Mouse (Mus musculus): ENCODE results near the gene Gm853. TPM values are rescaled to one million over a fixed set of nuclear protein-coding genes. Genes with fewer than 3 reads are reported as not detected.

Gene Gm853
- polyA plus RNA-seq, 2 experiments: not detected

GRCm38 (mm10) chr4:130251763-130252162 lies 29.6 kb upstream of the Gm853 start:
- ATAC-seq (ENCODE audit: insufficient read depth) (peak; percentile 17; the same call in 1 of the 2 replicates), DNase-seq (ENCODE audit: low read depth in 3 of 3, low spot score in 3 of 3) (no peak)
- Histone ChIP-seq H3K4me1 (replicated peaks; ENCODE audit: control insufficient read depth in 2 of 2, insufficient read depth in 2 of 2, low read length in 1 of 2) (peaks cover 27 to 28% of the 10 kb centered on the region in 2 experiments), H3K4me2 (ENCODE audit: low read depth) (peak overlapping the region; percentile 57), H3K27ac (peak overlapping the region; percentile 97), H3K27me3 (ENCODE audit: control insufficient read depth, insufficient read depth, low read length) (no peaks in the 10 kb centered on the region), H3K4me3 (ENCODE audit: insufficient read depth in 1 of 2, low read depth in 2 of 2, low read length in 2 of 2) (peak overlapping the region; percentile 3 to 45), H3K9ac (replicated peaks) (peak overlapping the region; percentile 53), H3K36me3 (replicated peaks; ENCODE audit: control insufficient read depth, insufficient read depth, low read depth) (no peaks in the 10 kb centered on the region), H3K9me3 (ENCODE audit: control insufficient read depth, low read length) (no peaks in the 10 kb centered on the region)
- WGBS (ENCODE audit: insufficient replicate concordance): 39% methylated on average over 3 of the region's 3 CpGs
- TF ChIP-seq CTCF (IDR thresholded peaks at IDR 0.05; ENCODE audit: low read depth) (no peak), EP300 (IDR thresholded peaks at IDR 0.05; ENCODE audit: low read depth) (no peak)

- peak overlapping the region; percentile 97 for H3K27ac ChIP-seq
- no peak for ATAC-seq (ENCODE audit: insufficient read depth)
Observed at GRCm38 (mm10) chr4:130251172-130251705, 29.0 kb upstream of the Gm853 start.

GRCm38 (mm10) chr4:130248636-130249035 lies 26.4 kb upstream of the Gm853 start:
- WGBS (ENCODE audit: insufficient replicate concordance): 67% methylated on average over 3 of the region's 3 CpGs
- DNase-seq (ENCODE audit: low read depth in 3 of 3, low spot score in 3 of 3): no peak

More at GRCm38 (mm10) chr4:130251172-130251705, 29.0 kb upstream of the Gm853 start:
- Histone ChIP-seq H3K9me3 (ENCODE audit: control insufficient read depth, low read length) (no peaks in the 10 kb centered on the region), H3K36me3 (replicated peaks; ENCODE audit: control insufficient read depth, insufficient read depth, low read depth) (no peaks in the 10 kb centered on the region), H3K4me2 (ENCODE audit: low read depth) (peak overlapping the region; percentile 57), H3K4me3 (ENCODE audit: insufficient read depth in 1 of 2, low read depth in 2 of 2, low read length in 2 of 2) (peak overlapping the region; percentile 3 to 45), H3K9ac (replicated peaks) (peak overlapping the region; percentile 48), H3K27me3 (ENCODE audit: control insufficient read depth, insufficient read depth, low read length) (no peaks in the 10 kb centered on the region), H3K4me1 (replicated peaks; ENCODE audit: control insufficient read depth in 2 of 2, insufficient read depth in 2 of 2, low read length in 1 of 2) (peaks cover 27 to 30% of the 10 kb centered on the region in 2 experiments)
- DNase-seq (ENCODE audit: low read depth in 3 of 3, low spot score in 3 of 3): no peak
- WGBS (ENCODE audit: insufficient replicate concordance): 12% methylated on average over 7 of the region's 7 CpGs
- TF ChIP-seq EP300 (IDR thresholded peaks at IDR 0.05; ENCODE audit: low read depth) (no peak), CTCF (IDR thresholded peaks at IDR 0.05; ENCODE audit: low read depth) (peak; percentile 32; the same call in 1 of the 2 replicates)

GRCm38 (mm10) chr4:130246132-130246531 lies 23.9 kb upstream of the Gm853 start:
- 1% methylated on average over 6 of the region's 6 CpGs for whole genome bisulfite sequencing (ENCODE audit: insufficient replicate concordance)
- Histone ChIP-seq H3K9me3 (ENCODE audit: control insufficient read depth, low read length) (no peaks in the 10 kb centered on the region), H3K36me3 (replicated peaks; ENCODE audit: control insufficient read depth, insufficient read depth, low read depth) (no peaks in the 10 kb centered on the region), H3K27ac (no peak overlapping the region), H3K4me1 (replicated peaks; ENCODE audit: control insufficient read depth in 2 of 2, insufficient read depth in 2 of 2, low read length in 1 of 2) (peaks cover 28 to 45% of the 10 kb centered on the region in 2 experiments), H3K9ac (replicated peaks) (no peak overlapping the region), H3K27me3 (ENCODE audit: control insufficient read depth, insufficient read depth, low read length) (no peaks in the 10 kb centered on the region), H3K4me2 (ENCODE audit: low read depth) (no peak overlapping the region), H3K4me3 (ENCODE audit: insufficient read depth in 1 of 2, low read depth in 2 of 2, low read length in 2 of 2) (no peak overlapping the region)
- DNase-seq (ENCODE audit: low read depth in 3 of 3, low spot score in 3 of 3) (peak; percentile 64 to 80 (median 67)), ATAC-seq (ENCODE audit: insufficient read depth) (no peak)
- TF ChIP-seq EP300 (IDR thresholded peaks at IDR 0.05; ENCODE audit: low read depth): peak; percentile 18; the same call in 1 of the 2 replicates
- TF ChIP-seq CTCF (IDR thresholded peaks at IDR 0.05; ENCODE audit: low read depth): peak; percentile 99

More at GRCm38 (mm10) chr4:130248636-130249035, 26.4 kb upstream of the Gm853 start:
- peaks cover 40 to 50% of the 10 kb centered on the region in 2 experiments for H3K4me1 ChIP-seq (replicated peaks; ENCODE audit: control insufficient read depth in 2 of 2, insufficient read depth in 2 of 2, low read length in 1 of 2)
- TF ChIP-seq EP300 (IDR thresholded peaks at IDR 0.05; ENCODE audit: low read depth): no peak
- no peak for TF ChIP-seq CTCF (IDR thresholded peaks at IDR 0.05; ENCODE audit: low read depth)
- H3K27me3 ChIP-seq (ENCODE audit: control insufficient read depth, insufficient read depth, low read length): no peaks in the 10 kb centered on the region
- H3K4me3 ChIP-seq (ENCODE audit: insufficient read depth in 1 of 2, low read depth in 2 of 2, low read length in 2 of 2): no peak overlapping the region
- no peaks in the 10 kb centered on the region for H3K36me3 ChIP-seq (replicated peaks; ENCODE audit: control insufficient read depth, insufficient read depth, low read depth)
- H3K4me2 ChIP-seq (ENCODE audit: low read depth): no peak overlapping the region
- no peak overlapping the region for H3K27ac ChIP-seq
- H3K9ac ChIP-seq (replicated peaks): no peak overlapping the region
- H3K9me3 ChIP-seq (ENCODE audit: control insufficient read depth, low read length): no peaks in the 10 kb centered on the region
- ATAC-seq (ENCODE audit: insufficient read depth): no peak

- peak overlapping the region; percentile 33 to 38; a peak in 3 of 4 replicates for H3K4me3 ChIP-seq (ENCODE audit: insufficient read depth in 1 of 2, low read depth in 2 of 2, low read length in 2 of 2)
- 0 out of 2 replicates have a peak overlapping the region, but pooled peaks have one; percentile 53 for H3K9ac ChIP-seq (replicated peaks)
- TF ChIP-seq CTCF (IDR thresholded peaks at IDR 0.05; ENCODE audit: low read depth) (no peak), EP300 (IDR thresholded peaks at IDR 0.05; ENCODE audit: low read depth) (peak; percentile 57)
- no peaks in the 10 kb centered on the region for H3K36me3 ChIP-seq (replicated peaks; ENCODE audit: control insufficient read depth, insufficient read depth, low read depth)
- ATAC-seq (ENCODE audit: insufficient read depth): peak; percentile 42; the same call in 1 of the 2 replicates
- H3K4me2 ChIP-seq (ENCODE audit: low read depth): peak overlapping the region; percentile 62
- H3K9me3 ChIP-seq (ENCODE audit: control insufficient read depth, low read length): no peaks in the 10 kb centered on the region
- 26% methylated on average over 8 of the region's 8 CpGs for WGBS (ENCODE audit: insufficient replicate concordance)
- H3K27ac ChIP-seq: peak overlapping the region; percentile 64; the same call in 1 of the 2 replicates
- no peak for DNase-seq (ENCODE audit: low read depth in 3 of 3, low spot score in 3 of 3)
- H3K4me1 ChIP-seq (replicated peaks; ENCODE audit: control insufficient read depth in 2 of 2, insufficient read depth in 2 of 2, low read length in 1 of 2): peaks cover 27 to 43% of the 10 kb centered on the region in 2 experiments
- H3K27me3 ChIP-seq (ENCODE audit: control insufficient read depth, insufficient read depth, low read length): no peaks in the 10 kb centered on the region
Observed at GRCm38 (mm10) chr4:130244749-130245148, 22.5 kb upstream of the Gm853 start.

Data from liver, embryonic 14.5 days (tissue).